Mouse (Mus musculus): ENCODE data around the gene Ccdc186.

DNA sequence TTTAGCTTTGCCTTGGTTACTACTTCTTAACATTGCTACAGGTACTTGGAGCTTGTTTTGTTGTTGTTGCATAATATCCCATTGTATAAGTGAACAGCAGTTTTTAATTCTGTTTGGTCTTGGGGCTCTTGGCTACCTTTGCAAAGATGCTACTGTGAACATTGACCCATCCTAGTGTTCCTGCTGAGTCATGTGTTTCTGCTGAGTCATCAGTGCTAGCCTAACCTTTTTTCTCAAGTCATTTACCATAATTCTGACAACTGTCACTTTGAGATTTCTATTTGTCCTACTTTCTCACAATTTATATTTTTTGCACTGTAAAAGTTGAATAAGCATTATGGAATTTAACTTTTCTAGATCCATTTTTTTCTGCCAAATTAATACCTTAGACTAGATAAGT is 30.6 kb upstream of the Ccdc186 start:
- no peak for TF ChIP-seq TCF12 (IDR thresholded peaks at IDR 0.05; ENCODE audit: insufficient read depth, poor library complexity, severe bottlenecking)
- TF ChIP-seq POLR2A (IDR thresholded peaks at IDR 0.05; ENCODE audit: insufficient read length, low read depth) = no peak
- TF ChIP-seq POLR2AphosphoS2 (IDR thresholded peaks at IDR 0.05; ENCODE audit: insufficient read length, low read depth) = no peak
- no peak for TF ChIP-seq CEBPB (IDR thresholded peaks at IDR 0.05; ENCODE audit: insufficient read depth, poor library complexity, severe bottlenecking)
- TF ChIP-seq MAX (IDR thresholded peaks at IDR 0.05; ENCODE audit: low read depth) = no peak
- no peak for TF ChIP-seq USF1 (IDR thresholded peaks at IDR 0.05; ENCODE audit: low read depth)
- no peak for TF ChIP-seq REST (IDR thresholded peaks at IDR 0.05; ENCODE audit: insufficient read depth, insufficient read length)
- no peak for TF ChIP-seq TCF3 (IDR thresholded peaks at IDR 0.05; ENCODE audit: insufficient read length, low read depth)

Measured in myocyte (in vitro differentiated cells).